Mouse (Mus musculus): ENCODE measurements around the gene Bod1l. TPM values are rescaled to one million over a fixed set of nuclear protein-coding genes. Genes with fewer than 3 reads are reported as not detected.

Gene Bod1l
- polyA plus RNA-seq, 1 experiment from 2014 or later: 17.2 TPM

DNA sequence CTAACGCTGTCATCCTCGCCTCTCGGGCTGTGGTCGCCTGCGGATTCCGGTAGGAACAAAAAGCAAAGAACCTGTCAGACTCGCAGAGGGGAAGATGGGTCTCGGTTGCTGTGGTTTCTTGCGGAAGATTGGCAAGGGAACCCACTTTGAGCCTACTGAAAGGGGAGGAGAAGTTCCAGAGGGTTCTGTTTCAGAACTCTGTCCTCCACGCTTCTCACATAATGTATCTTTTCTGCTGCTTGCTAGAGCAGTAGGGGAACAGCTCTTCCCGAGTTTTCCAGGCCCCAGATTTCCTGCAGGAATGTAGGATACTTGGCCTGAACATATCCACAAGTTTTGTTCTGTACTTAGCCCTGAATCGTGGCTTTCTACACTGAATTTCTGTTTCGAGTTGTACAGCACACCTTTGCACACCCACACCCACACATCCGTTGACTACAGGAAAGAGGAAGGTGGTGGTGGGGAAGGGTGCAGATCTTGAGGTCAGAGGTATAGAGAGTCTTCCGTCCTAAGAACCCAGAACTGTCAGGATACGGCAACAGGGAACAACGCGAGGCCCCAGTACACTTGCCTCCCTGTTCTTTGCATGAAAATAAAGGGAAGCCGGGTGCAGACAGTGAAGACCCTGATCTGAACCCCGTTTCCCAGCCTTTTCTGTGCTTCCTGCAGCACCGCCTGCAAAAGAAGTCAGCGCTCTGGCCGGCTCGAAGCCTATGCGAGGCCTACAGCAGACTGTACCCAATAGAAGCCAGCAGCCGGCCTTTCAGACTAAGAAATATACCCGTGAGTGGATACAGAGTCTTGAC lies 81.8 kb downstream of the Bod1l start:
- Histone ChIP-seq H3K9me3 (no peaks in the 10 kb centered on the region), H3K27me3 (ENCODE audit: poor library complexity, severe bottlenecking) (peaks cover 100% of the 10 kb centered on the region), H3K4me1 (peaks cover 46% of the 10 kb centered on the region), H3K36me3 (replicated peaks) (no peaks in the 10 kb centered on the region), H3K27ac (no peak overlapping the region), H3K4me3 (peak overlapping the region; percentile 29; the same call in 1 of the 2 replicates)
- WGBS: under 1% methylated on average over 27 of the region's 27 CpGs
- DNase-seq (ENCODE audit: extremely low spot score, low spot score): no peak

GRCm38 (mm10) chr5:41761509-41762140 lies 82.5 kb downstream of the Bod1l start:
- Histone ChIP-seq H3K27ac (no peak overlapping the region), H3K9me3 (no peaks in the 10 kb centered on the region), H3K4me1 (peaks cover 39% of the 10 kb centered on the region), H3K36me3 (replicated peaks) (no peaks in the 10 kb centered on the region), H3K27me3 (ENCODE audit: poor library complexity, severe bottlenecking) (peaks cover 100% of the 10 kb centered on the region), H3K4me3 (peak overlapping the region; percentile 29; the same call in 1 of the 2 replicates)
- DNase-seq (ENCODE audit: extremely low spot score, low spot score): no peak
- under 1% methylated on average over 56 of the region's 56 CpGs for WGBS

GRCm38 (mm10) chr5:41760831-41761508 lies 83.1 kb downstream of the Bod1l start:
- peaks cover 100% of the 10 kb centered on the region for H3K27me3 ChIP-seq (ENCODE audit: poor library complexity, severe bottlenecking)
- H3K27ac ChIP-seq: no peak overlapping the region
- H3K4me1 ChIP-seq: peaks cover 35% of the 10 kb centered on the region
- WGBS: under 1% methylated on average over 22 of the region's 22 CpGs
- no peaks in the 10 kb centered on the region for H3K9me3 ChIP-seq
- H3K4me3 ChIP-seq: 0 out of 2 replicates have a peak overlapping the region, but pooled peaks have one; percentile 29
- H3K36me3 ChIP-seq (replicated peaks): no peaks in the 10 kb centered on the region
- DNase-seq (ENCODE audit: extremely low spot score, low spot score): no peak

- no peak overlapping the region for H3K4me3 ChIP-seq
- peaks cover 40% of the 10 kb centered on the region for H3K4me1 ChIP-seq
- WGBS: 3% methylated on average over 8 of the region's 8 CpGs
- H3K27ac ChIP-seq: no peak overlapping the region
- no peak for DNase-seq (ENCODE audit: extremely low spot score, low spot score)
- no peaks in the 10 kb centered on the region for H3K9me3 ChIP-seq
- peaks cover 100% of the 10 kb centered on the region for H3K27me3 ChIP-seq (ENCODE audit: poor library complexity, severe bottlenecking)
- H3K36me3 ChIP-seq (replicated peaks): no peaks in the 10 kb centered on the region
Observed at GRCm38 (mm10) chr5:41760071-41760470, 84.0 kb downstream of the Bod1l start.

GRCm38 (mm10) chr5:41758671-41759639 lies 85.2 kb downstream of the Bod1l start:
- WGBS: under 1% methylated on average over 19 of the region's 19 CpGs
- no peak for DNase-seq (ENCODE audit: extremely low spot score, low spot score)
- H3K4me1 ChIP-seq: peaks cover 40% of the 10 kb centered on the region

GRCm38 (mm10) chr5:41757338-41757737 lies 86.8 kb downstream of the Bod1l start:
- Histone ChIP-seq H3K36me3 (replicated peaks) (no peaks in the 10 kb centered on the region), H3K4me1 (peaks cover 24% of the 10 kb centered on the region), H3K9me3 (no peaks in the 10 kb centered on the region), H3K4me3 (no peak overlapping the region), H3K27me3 (ENCODE audit: poor library complexity, severe bottlenecking) (peaks cover 100% of the 10 kb centered on the region), H3K27ac (no peak overlapping the region)
- peak; percentile 15 for DNase-seq (ENCODE audit: extremely low spot score, low spot score)
- 3% methylated on average over 5 of the region's 5 CpGs for WGBS

More at GRCm38 (mm10) chr5:41758671-41759639, 85.2 kb downstream of the Bod1l start:
- Histone ChIP-seq H3K36me3 (replicated peaks) (no peaks in the 10 kb centered on the region), H3K9me3 (no peaks in the 10 kb centered on the region), H3K27me3 (ENCODE audit: poor library complexity, severe bottlenecking) (peaks cover 100% of the 10 kb centered on the region), H3K4me3 (no peak overlapping the region), H3K27ac (no peak overlapping the region)

- peaks cover 17% of the 10 kb centered on the region for H3K4me1 ChIP-seq
- no peak overlapping the region for H3K27ac ChIP-seq
- H3K27me3 ChIP-seq (ENCODE audit: poor library complexity, severe bottlenecking): peaks cover 100% of the 10 kb centered on the region
- WGBS: 4% methylated on average over 4 of the region's 4 CpGs
- H3K9me3 ChIP-seq: no peaks in the 10 kb centered on the region
- no peaks in the 10 kb centered on the region for H3K36me3 ChIP-seq (replicated peaks)
- H3K4me3 ChIP-seq: no peak overlapping the region
- no peak for DNase-seq (ENCODE audit: extremely low spot score, low spot score)
Observed at GRCm38 (mm10) chr5:41756396-41756795, 87.7 kb downstream of the Bod1l start.

GRCm38 (mm10) chr5:41755373-41755960 lies 88.6 kb downstream of the Bod1l start:
- no peaks in the 10 kb centered on the region for H3K9me3 ChIP-seq
- no peaks in the 10 kb centered on the region for H3K36me3 ChIP-seq (replicated peaks)
- WGBS: under 1% methylated on average over 23 of the region's 23 CpGs
- H3K27me3 ChIP-seq (ENCODE audit: poor library complexity, severe bottlenecking): peaks cover 100% of the 10 kb centered on the region
- H3K27ac ChIP-seq: no peak overlapping the region
- DNase-seq (ENCODE audit: extremely low spot score, low spot score): peak; percentile 39
- no peak overlapping the region for H3K4me3 ChIP-seq
- H3K4me1 ChIP-seq: peaks cover 14% of the 10 kb centered on the region

DNA sequence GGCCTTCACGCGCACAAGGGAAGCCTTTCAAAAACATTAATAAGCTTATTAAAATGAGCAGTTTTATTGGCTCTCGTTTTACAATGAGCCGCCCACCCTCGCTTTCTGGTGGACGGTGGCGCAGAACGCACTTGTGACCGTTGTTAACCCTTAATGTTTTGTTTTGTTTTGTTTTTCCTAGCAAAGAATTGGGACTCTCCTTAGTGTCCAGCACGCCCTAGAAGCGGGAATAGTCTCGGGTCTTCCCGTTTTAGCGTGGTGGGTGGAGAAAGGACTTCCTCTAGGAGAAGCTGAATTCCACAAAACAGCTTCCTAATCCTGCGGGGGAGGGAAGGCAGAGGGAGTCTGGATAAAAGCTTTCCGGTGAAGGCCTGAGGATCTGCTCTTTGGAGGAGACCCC lies 89.3 kb downstream of the Bod1l start:
- peak; percentile 40 for DNase-seq (ENCODE audit: extremely low spot score, low spot score)
- H3K4me1 ChIP-seq: peaks cover 14% of the 10 kb centered on the region
- peaks cover 100% of the 10 kb centered on the region for H3K27me3 ChIP-seq (ENCODE audit: poor library complexity, severe bottlenecking)
- no peaks in the 10 kb centered on the region for H3K36me3 ChIP-seq (replicated peaks)
- no peaks in the 10 kb centered on the region for H3K9me3 ChIP-seq
- no peak overlapping the region; the same call in 1 of the 2 replicates for H3K4me3 ChIP-seq
- no peak overlapping the region for H3K27ac ChIP-seq
- WGBS: under 1% methylated on average over 16 of the region's 16 CpGs

GRCm38 (mm10) chr5:41754226-41754775 lies 89.8 kb downstream of the Bod1l start:
- H3K27me3 ChIP-seq (ENCODE audit: poor library complexity, severe bottlenecking): peaks cover 100% of the 10 kb centered on the region
- no peak overlapping the region; the same call in 1 of the 2 replicates for H3K4me3 ChIP-seq
- DNase-seq (ENCODE audit: extremely low spot score, low spot score): peak; percentile 28
- WGBS: under 1% methylated on average over 17 of the region's 17 CpGs
- H3K9me3 ChIP-seq: no peaks in the 10 kb centered on the region
- no peak overlapping the region for H3K27ac ChIP-seq
- H3K36me3 ChIP-seq (replicated peaks): no peaks in the 10 kb centered on the region
- H3K4me1 ChIP-seq: peaks cover 14% of the 10 kb centered on the region

DNA sequence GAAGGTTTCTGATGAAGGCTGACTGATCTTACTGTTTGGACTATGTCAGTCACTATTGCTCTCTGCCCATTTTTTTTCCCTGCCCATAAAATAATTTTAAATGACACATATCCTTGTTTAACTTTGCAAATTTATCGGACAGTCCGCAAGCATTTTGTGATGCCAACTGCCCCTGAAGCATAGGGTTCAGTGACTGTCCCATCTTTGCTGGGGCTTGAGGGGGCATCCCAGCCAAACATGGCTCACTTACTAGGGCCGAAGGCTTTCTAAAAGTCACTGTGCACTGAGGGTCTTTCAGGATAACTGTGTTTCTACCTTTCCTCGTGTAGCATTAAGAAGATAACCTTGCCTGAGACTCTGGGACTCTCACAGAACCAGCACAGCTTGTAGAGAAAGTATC lies 91.4 kb downstream of the Bod1l start:
- no peaks in the 10 kb centered on the region for H3K36me3 ChIP-seq (replicated peaks)
- no peaks in the 10 kb centered on the region for H3K9me3 ChIP-seq
- peak; percentile 24 for DNase-seq (ENCODE audit: extremely low spot score, low spot score)
- peaks cover 100% of the 10 kb centered on the region for H3K27me3 ChIP-seq (ENCODE audit: poor library complexity, severe bottlenecking)
- no peak overlapping the region for H3K4me3 ChIP-seq
- no peak overlapping the region for H3K27ac ChIP-seq
- peaks cover 14% of the 10 kb centered on the region for H3K4me1 ChIP-seq
- 26% methylated on average over 4 of the region's 4 CpGs for WGBS
